Mouse (Mus musculus): ENCODE results near the gene Olfr1366. TPM values are rescaled to one million over a fixed set of nuclear protein-coding genes. Genes with fewer than 3 reads are reported as not detected.

The Olfr1366 gene
- polyA plus RNA-seq, 1 experiment from 2014 or later: 0.10 TPM

- ATAC-seq (replicated peaks; ENCODE audit: insufficient number of reproducible peaks, insufficient read depth, low FRiP score, low read depth): no peak
- 90% methylated on average over 21 of the region's 21 CpGs for WGBS
Observed at GRCm38 (mm10) chr13:21495080-21495479, 47.5 kb downstream of the Olfr1366 start, which contains the start of gene AK157302. TSS of gene AK157302 (plus strand) at chr13:21495223.

GRCm38 (mm10) chr13:21492847-21493246, 49.8 kb downstream of the Olfr1366 start:
- WGBS: 90% methylated on average over 5 of the region's 5 CpGs

More at GRCm38 (mm10) chr13:21495080-21495479, 47.5 kb downstream of the Olfr1366 start, which contains the start of gene AK157302:
- Histone ChIP-seq H3K4me1 (replicated peaks) (no peaks in the 10 kb centered on the region), H3K9ac (no peak within 1 kb of the TSS), H3K4me2 (no peak within 1 kb of the TSS), H3K27ac (no peak within 1 kb of the TSS), H3K36me3 (no peaks in the 10 kb centered on the region), H3K27me3 (no peaks in the 10 kb centered on the region), H3K4me3 (no peak within 1 kb of the TSS), H3K9me3 (replicated peaks) (no peaks in the 10 kb centered on the region)

GRCm38 (mm10) chr13:21486881-21487280, 55.7 kb downstream of the Olfr1366 start:
- H3K4me2 ChIP-seq: no peak overlapping the region
- 84% methylated on average over 1 of the region's 1 CpGs for WGBS
- H3K4me1 ChIP-seq (replicated peaks): no peaks in the 10 kb centered on the region
- H3K36me3 ChIP-seq: peaks cover 11% of the 10 kb centered on the region
- no peak overlapping the region for H3K27ac ChIP-seq
- no peak for ATAC-seq (replicated peaks; ENCODE audit: insufficient number of reproducible peaks, insufficient read depth, low FRiP score, low read depth)
- H3K9me3 ChIP-seq (replicated peaks): no peaks in the 10 kb centered on the region
- H3K27me3 ChIP-seq: no peaks in the 10 kb centered on the region
- no peak overlapping the region for H3K9ac ChIP-seq
- no peak overlapping the region for H3K4me3 ChIP-seq

More at GRCm38 (mm10) chr13:21492847-21493246, 49.8 kb downstream of the Olfr1366 start:
- Histone ChIP-seq H3K9me3 (replicated peaks) (no peaks in the 10 kb centered on the region), H3K27ac (no peak overlapping the region), H3K27me3 (no peaks in the 10 kb centered on the region), H3K4me3 (no peak overlapping the region), H3K36me3 (no peaks in the 10 kb centered on the region), H3K9ac (no peak overlapping the region), H3K4me1 (replicated peaks) (no peaks in the 10 kb centered on the region), H3K4me2 (no peak overlapping the region)
- ATAC-seq (replicated peaks; ENCODE audit: insufficient number of reproducible peaks, insufficient read depth, low FRiP score, low read depth): no peak

Other genes with a start within 250 kb of the Olfr1366 start
- not detected in 2 replicates for gene Gpx6, start 230.7 kb downstream of the Olfr1366 start, polyA plus RNA-seq (2015; fragmentation: Nextera tagmentation; extraction: Ambion mirVana)
- gene Olfr1367, start 195.9 kb downstream of the Olfr1366 start, polyA plus RNA-seq (2015; fragmentation: Nextera tagmentation; extraction: Ambion mirVana): not detected in 2 replicates
- 6.5 and 8.7 TPM in 2 replicates for gene Zscan12, start 180.0 kb downstream of the Olfr1366 start, polyA plus RNA-seq (2015; fragmentation: Nextera tagmentation; extraction: Ambion mirVana)
- gene Zkscan3, start 140.1 kb downstream of the Olfr1366 start, polyA plus RNA-seq (2015; fragmentation: Nextera tagmentation; extraction: Ambion mirVana): 65.7 and 71.5 TPM in 2 replicates
- 2.9 and 3.3 TPM in 2 replicates for gene Pgbd1, start 101.8 kb downstream of the Olfr1366 start, polyA plus RNA-seq (2015; fragmentation: Nextera tagmentation; extraction: Ambion mirVana)
- 26.6 and 27.0 TPM in 2 replicates for gene Zscan26, start 89.1 kb downstream of the Olfr1366 start, polyA plus RNA-seq (2015; fragmentation: Nextera tagmentation; extraction: Ambion mirVana)
- gene Nkapl, start 74.3 kb downstream of the Olfr1366 start, polyA plus RNA-seq (2015; fragmentation: Nextera tagmentation; extraction: Ambion mirVana): 1.4 and 1.5 TPM in 2 replicates
- gene Zkscan4, start 63.9 kb downstream of the Olfr1366 start, polyA plus RNA-seq (2015; fragmentation: Nextera tagmentation; extraction: Ambion mirVana): 1.4 and 2.2 TPM in 2 replicates
- gene Gm10065, start 63.4 kb downstream of the Olfr1366 start, polyA plus RNA-seq (2015; fragmentation: Nextera tagmentation; extraction: Ambion mirVana): not detected in 2 replicates
- gene AK157302, start 47.6 kb downstream of the Olfr1366 start, polyA plus RNA-seq (2015; fragmentation: Nextera tagmentation; extraction: Ambion mirVana): 0.71 and 0.76 TPM in 2 replicates
- gene Gm11273, start 41.4 kb downstream of the Olfr1366 start, polyA plus RNA-seq (2015; fragmentation: Nextera tagmentation; extraction: Ambion mirVana): 15.7 and 17.9 TPM in 2 replicates
- 3.5 and 4.0 TPM in 2 replicates for gene Zkscan8, start 11.7 kb downstream of the Olfr1366 start, polyA plus RNA-seq (2015; fragmentation: Nextera tagmentation; extraction: Ambion mirVana)
- gene Olfr1535, start 17.1 kb upstream of the Olfr1366 start, polyA plus RNA-seq (2015; fragmentation: Nextera tagmentation; extraction: Ambion mirVana): not detected in 2 replicates
- gene Olfr1364, start 39.0 kb upstream of the Olfr1366 start, polyA plus RNA-seq (2015; fragmentation: Nextera tagmentation; extraction: Ambion mirVana): not detected in 2 replicates
- gene Olfr1362, start 71.2 kb upstream of the Olfr1366 start, polyA plus RNA-seq (2015; fragmentation: Nextera tagmentation; extraction: Ambion mirVana): not detected in 2 replicates
- gene Olfr11, start 99.7 kb upstream of the Olfr1366 start, polyA plus RNA-seq (2015; fragmentation: Nextera tagmentation; extraction: Ambion mirVana): not detected in 2 replicates
- gene Olfr1361, start 120.6 kb upstream of the Olfr1366 start, polyA plus RNA-seq (2015; fragmentation: Nextera tagmentation; extraction: Ambion mirVana): not detected in 2 replicates
- not detected in 2 replicates for gene Olfr1360, start 134.6 kb upstream of the Olfr1366 start, polyA plus RNA-seq (2015; fragmentation: Nextera tagmentation; extraction: Ambion mirVana)
- gene Olfr1359, start 155.3 kb upstream of the Olfr1366 start, polyA plus RNA-seq (2015; fragmentation: Nextera tagmentation; extraction: Ambion mirVana): not detected in 2 replicates
- 0.47 and 1.3 TPM in 2 replicates for gene Hist1h2bl, start 173.3 kb upstream of the Olfr1366 start, polyA plus RNA-seq (2015; fragmentation: Nextera tagmentation; extraction: Ambion mirVana)
- gene Hist1h2ai, start 173.6 kb upstream of the Olfr1366 start, polyA plus RNA-seq (2015; fragmentation: Nextera tagmentation; extraction: Ambion mirVana): 9.9 and 11.4 TPM in 2 replicates
- gene Hist1h3h, start 174.9 kb upstream of the Olfr1366 start, polyA plus RNA-seq (2015; fragmentation: Nextera tagmentation; extraction: Ambion mirVana): 1.5 and 5.4 TPM in 2 replicates
- gene Hist1h2bm, start 179.2 kb upstream of the Olfr1366 start, polyA plus RNA-seq (2015; fragmentation: Nextera tagmentation; extraction: Ambion mirVana): 1.3 and 2.3 TPM in 2 replicates
- 0.66 and 0.67 TPM in 2 replicates for gene Hist1h4j, start 192.3 kb upstream of the Olfr1366 start, polyA plus RNA-seq (2015; fragmentation: Nextera tagmentation; extraction: Ambion mirVana)
- gene Hist1h4k, start 207.7 kb upstream of the Olfr1366 start, polyA plus RNA-seq (2015; fragmentation: Nextera tagmentation; extraction: Ambion mirVana): 1.3 and 3.0 TPM in 2 replicates
- 9.5 and 11.0 TPM in 2 replicates for gene Hist1h2ak, start 211.0 kb upstream of the Olfr1366 start, polyA plus RNA-seq (2015; fragmentation: Nextera tagmentation; extraction: Ambion mirVana)
- 2.0 and 3.0 TPM in 2 replicates for gene Hist1h2bn, start 211.3 kb upstream of the Olfr1366 start, polyA plus RNA-seq (2015; fragmentation: Nextera tagmentation; extraction: Ambion mirVana)
- 8.6 and 10.7 TPM in 2 replicates for gene Hist1h1b, start 237.8 kb upstream of the Olfr1366 start, polyA plus RNA-seq (2015; fragmentation: Nextera tagmentation; extraction: Ambion mirVana)
- gene Hist1h3i, start 240.6 kb upstream of the Olfr1366 start, polyA plus RNA-seq (2015; fragmentation: Nextera tagmentation; extraction: Ambion mirVana): 56.3 and 60.4 TPM in 2 replicates
- gene Hist1h2an, start 244.4 kb upstream of the Olfr1366 start, polyA plus RNA-seq (2015; fragmentation: Nextera tagmentation; extraction: Ambion mirVana): 2.3 and 3.2 TPM in 2 replicates
- 0.86 and 1.4 TPM in 2 replicates for gene Hist1h2bp, start 244.7 kb upstream of the Olfr1366 start, polyA plus RNA-seq (2015; fragmentation: Nextera tagmentation; extraction: Ambion mirVana)